Mouse (Mus musculus): ENCODE results near the gene Gdpgp1.
A peak's percentile ranks its signal among the peaks of the same experiment; 100 is the strongest.

Gdpgp1 gene

DNA sequence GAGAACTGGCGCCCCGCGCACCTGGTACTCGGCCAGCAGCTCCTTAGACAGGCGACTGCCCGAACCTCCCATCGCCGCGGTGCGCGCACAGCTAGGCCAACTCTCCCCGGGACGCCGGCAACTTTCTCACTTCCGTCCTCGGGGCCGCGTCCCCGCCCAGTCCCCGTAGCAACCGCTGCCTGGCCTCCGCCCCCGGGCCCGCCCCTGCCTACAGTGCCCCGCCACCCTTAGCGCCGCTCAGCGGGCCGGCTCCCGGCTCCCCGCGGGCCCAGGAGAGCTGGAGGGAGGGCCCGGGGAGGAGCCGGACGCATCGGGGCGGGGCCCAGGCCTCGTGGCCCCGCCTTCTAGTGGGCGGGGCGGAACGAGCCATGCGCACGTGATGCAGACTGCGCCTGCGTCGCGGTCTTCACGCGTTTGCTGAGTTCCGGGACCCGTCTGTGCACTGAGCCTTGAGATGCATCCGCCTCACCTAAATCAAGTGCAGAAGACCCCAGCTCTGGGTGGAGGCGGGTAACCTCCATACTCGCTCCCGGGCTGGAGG, at the start of gene Gdpgp1, which contains the start of gene Cib1:
Gene Gdpgp1, plus strand, starts transcription at position 377 of the 541 bp plus-strand sequence.
Gene Cib1, minus strand, starts transcription at position 325 of the 541 bp plus-strand sequence.
- peak; percentile 88 to 93 for DNase-seq (ENCODE audit: low spot score in 2 of 2)

DNA sequence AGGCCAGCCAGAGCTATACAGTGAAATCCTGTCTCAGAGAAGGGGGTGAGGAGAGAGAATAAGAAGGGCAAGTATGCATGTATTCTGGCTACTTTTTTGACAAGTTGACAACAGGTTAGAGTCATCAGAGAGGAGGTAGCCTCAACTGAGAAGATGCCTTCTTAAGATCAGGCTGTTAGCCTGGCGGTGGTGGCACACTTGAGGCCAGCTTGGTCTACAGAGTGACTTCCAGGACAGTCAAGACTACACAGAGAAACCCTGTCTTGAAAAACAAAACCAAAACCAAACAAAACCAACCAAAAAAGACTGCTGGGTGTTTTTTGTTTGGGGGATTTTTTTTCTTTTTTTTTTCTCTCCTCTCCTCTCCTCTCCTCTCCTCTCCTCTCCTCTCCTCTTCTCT, 49.2 kb upstream of the Gdpgp1 start:
- no peak for DNase-seq (ENCODE audit: low spot score in 2 of 2)

DNA sequence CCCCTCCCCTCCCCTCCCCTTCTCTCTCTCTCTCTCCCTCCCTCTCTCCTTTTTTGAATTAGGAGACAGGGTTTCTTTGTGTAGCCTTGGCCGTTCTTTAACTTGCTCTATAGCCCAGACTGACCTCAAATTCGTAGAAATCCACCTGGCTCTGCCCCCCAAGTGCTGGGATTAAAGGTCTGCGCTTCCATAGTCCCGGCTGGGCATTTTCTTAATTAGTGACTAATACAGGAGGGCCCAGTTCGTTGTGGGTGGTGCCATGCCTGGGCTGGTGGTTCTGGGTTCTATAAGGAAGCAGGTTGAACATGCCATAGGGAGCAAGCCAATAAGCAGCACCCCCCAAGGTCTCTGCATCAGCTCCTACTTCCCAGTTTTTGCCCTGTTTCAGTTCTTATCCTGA, 48.7 kb upstream of the Gdpgp1 start:
- DNase-seq (ENCODE audit: low spot score in 2 of 2) = no peak

DNA sequence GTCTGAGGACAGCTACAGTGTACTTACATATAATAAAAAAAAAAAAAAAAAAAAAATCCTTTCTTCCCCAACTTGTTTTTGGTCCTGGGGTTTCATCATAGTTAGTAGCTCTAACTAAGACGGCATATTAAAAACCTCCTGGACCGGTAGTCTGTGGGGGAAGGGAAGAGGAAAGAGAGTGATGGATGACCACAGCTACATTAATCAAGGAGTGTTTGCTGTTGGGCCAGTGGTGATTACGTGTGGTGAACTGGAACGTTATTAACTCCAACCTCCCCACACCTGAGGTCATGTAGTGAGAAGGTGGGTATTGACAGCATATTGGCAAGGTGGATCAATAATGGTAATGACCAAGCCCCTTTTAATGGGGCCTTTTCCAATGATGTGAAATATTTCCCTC, 48.1 kb upstream of the Gdpgp1 start:
- DNase-seq (ENCODE audit: low spot score in 2 of 2) = no peak

DNA sequence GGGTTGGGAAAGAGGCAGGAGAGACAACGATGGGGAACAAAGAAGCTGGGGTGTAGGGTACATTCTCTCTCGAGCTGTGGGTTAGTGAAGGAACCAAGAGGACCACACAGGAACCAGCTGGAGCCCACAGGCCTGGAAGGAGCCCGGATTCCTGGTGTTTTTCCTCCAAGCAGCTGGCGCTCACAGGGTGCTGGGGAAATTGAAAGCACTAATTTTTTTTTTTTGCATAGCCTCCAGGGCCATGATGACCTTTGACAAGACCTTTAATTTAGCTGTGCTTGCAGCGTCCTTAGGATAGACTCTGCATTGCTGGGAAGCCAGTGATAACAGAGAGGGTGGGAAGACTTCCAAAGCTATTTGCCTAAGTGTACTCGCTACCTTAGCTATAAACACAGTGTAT, 47.7 kb upstream of the Gdpgp1 start:
- no peak for DNase-seq (ENCODE audit: low spot score in 2 of 2)

DNA sequence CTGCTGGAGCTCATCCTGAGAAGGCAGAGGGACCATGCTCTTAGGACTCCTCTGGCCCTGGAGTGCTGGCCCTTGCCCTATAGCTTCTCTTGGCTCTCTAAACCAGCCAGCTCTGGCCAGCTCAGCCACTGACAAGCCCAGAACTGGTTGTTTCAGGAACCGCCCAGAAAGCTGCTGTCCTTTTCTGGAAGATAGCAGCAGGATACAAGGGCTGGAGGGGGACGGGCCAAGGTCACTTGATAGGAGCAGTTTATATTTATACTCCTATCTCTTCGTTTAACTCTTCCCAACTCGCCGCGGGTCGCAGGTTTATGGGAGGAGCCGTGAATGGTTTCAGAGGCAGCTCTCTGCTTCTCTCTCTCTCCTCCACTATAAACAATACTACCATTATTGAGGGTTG, 46.6 kb upstream of the Gdpgp1 start:
- no peak for DNase-seq (ENCODE audit: low spot score in 2 of 2)

DNA sequence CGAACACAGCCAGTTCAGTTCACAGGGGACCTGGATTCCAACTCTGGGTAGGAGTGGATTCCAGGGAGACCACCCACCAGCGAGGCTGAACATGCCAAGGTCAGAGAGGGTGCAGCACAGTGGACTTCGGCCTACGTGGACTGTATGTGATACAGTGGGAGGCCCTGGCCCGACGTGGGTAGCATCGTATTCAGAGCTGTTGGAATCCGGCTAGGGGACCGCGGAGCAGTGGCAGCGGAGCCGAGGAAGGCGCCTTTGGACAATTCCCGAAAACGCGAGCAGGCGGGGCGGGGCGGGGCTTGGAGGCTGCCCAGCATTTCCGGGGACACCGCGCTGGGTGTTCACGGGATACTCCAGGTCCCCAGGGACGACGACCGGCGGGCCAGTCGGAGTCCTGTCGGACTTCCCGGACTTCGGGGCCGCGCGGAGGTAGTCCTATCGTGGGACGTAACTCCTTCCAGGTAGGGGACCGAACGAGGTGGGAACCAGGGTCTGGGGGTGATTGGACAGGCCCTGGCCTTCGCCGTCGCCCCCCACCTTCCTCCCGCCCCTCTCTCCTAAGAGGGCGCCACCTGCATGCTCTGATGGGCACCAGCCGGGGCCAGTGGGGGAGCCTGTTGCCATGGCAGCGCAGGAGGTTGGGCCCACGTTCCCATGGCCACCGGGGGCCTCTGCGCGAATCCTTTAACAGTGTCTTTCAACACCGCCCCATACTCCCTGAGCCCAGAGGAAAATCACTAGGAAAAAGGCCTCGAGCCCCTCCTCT, 46.0 kb upstream of the Gdpgp1 start, which contains the start of gene Sema4b:
Gene Sema4b, plus strand, starts transcription at position 311 of the 766 bp plus-strand sequence.
- peak; percentile 90 to 93 for DNase-seq (ENCODE audit: low spot score in 2 of 2)

DNA sequence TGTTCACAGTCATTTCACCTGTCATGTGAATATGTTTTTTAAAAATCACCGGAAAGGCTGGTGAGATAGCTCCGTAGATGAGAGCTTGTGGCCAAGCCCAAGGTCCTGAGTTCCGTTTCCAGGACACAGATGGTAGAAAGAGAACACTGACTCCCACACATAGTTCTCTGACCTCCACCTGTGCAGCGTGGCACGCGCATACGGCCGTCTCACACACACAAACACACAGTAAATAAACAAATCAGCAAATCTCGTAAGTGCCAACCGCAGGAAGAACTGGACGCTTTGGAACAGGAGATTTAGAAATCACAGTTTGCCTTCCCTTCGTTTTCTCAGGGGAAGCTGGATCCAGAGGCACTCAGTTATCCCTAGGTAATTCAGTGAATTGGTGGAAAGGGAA, 45.2 kb upstream of the Gdpgp1 start:
- DNase-seq (ENCODE audit: low spot score in 2 of 2) = no peak

DNA sequence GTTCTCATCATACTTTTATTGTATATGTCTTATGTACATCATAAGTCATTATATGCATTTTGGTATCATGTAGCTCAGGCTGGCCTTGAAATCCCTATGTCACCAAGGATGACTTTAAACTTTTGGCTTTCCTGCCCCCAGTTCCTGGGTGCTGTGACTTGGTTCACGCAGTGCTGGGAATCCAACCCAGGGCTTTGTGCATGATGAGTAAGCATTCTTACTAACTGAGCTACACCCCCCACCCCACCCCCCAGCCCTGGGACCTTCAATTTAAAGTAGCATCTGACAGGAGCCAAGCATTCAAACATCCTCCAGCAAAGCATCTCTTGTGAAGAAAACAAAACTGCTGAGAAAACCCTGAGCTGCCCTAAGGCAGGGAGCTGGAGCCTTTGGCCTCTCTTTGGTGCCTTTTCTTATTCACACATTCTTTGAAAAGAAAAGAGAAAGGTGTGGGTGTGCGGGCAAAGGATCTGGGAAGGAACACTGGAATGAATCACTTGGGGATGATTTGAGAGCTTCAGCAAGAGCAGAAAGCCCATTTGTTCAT, 44.0 kb upstream of the Gdpgp1 start:
- DNase-seq (ENCODE audit: low spot score in 2 of 2) = no peak

DNA sequence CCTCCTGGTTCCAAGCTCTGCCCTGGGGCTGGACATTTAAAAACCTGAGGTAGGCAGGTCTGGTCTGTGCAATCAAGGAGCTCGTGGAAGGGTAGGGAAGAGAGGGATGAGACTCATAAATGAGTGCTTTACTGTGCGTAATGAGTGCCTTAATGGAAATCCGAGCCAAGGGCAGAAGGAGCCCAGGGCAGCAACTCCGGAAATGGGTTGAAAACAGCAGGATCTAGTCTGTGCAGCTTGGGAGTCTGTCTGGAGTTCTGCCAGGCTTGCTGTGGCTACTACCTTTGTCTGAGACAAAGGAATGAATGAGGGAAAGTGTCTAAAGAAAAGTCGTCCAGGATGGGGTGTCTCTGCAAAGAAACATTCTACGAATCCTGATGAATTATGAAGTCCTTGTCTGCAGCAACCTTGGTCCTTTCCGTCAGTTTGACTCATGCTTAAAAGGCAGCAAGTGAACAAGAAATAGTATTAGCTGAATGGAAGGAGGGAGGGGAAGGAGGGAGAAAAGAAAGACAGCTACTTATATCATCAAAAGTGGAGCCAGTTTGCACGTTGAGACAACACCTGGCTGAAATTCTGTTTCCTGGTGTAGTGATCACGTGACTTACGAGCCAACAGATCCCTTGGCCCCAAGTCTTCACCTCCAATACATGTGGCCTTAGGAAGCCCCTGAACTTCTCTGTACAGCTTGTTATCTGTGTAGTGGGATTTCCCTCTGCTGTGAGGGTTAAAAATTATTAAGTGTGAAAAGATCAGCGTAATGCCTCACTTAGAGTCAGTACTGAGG, 43.3 kb upstream of the Gdpgp1 start:
- DNase-seq (ENCODE audit: low spot score in 2 of 2) = no peak

DNA sequence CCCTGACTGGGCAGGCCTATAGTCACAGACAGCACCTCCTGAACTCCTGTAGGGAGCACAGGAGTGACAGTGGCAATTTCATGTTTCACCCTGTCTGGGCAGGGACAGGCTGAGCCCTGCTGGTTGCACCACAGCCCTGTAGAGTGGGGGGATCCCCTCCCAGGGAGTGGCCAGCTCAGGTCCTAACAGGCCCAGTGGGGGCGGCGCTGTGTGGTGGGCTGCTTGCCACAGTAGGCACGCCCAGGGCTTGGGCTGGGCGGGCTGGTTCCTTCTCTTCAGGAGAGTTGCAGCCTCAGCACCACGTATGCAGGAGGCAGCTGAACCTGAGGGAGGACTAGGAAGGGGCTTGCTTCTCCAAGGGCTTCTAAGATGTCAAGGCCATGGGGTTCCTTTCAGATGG, 41.2 kb upstream of the Gdpgp1 start:
- DNase-seq (ENCODE audit: low spot score in 2 of 2) = no peak

DNA sequence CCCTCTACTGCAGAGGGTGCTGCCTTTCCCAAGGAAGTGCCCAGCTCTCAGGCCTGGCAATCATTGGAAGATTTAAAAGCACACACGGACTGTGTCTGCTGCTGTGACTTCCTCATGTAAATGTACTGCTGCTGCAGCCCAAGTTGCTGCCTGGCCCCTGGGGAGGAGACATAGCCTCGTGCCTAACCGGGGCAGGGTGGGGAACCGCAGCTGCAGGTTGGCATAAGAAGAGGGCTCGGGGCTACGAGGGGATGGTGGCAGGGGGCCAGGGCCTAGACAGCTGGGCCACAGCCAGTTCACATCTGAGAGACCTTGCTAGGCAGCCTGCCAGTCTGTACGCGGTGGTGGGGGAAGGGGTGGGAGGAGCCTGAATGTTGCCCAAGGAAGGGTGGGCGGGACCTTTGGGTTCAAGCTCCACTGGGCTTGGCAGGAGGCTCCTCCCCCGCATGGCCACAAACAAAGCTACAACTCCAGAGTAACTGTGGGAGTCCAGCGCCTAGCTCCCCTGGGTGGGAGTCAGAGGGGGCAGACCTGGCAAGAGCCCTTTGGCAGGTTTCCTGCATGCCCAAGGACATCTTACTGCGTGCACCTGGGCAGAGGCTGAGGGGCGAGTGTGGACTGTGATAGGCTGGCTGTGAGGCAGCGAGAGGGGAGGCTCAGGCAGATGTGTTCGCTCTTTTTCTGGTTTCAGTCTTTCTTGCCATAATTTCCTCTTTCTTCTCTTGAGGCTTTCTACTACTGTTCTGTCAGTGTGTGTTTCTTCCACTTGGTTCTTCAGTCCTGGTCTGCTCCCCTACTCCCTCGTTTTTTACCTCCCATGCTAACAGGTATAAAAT, 40.2 kb upstream of the Gdpgp1 start:
- peak; percentile 61 to 62 for DNase-seq (ENCODE audit: low spot score in 2 of 2)

DNA sequence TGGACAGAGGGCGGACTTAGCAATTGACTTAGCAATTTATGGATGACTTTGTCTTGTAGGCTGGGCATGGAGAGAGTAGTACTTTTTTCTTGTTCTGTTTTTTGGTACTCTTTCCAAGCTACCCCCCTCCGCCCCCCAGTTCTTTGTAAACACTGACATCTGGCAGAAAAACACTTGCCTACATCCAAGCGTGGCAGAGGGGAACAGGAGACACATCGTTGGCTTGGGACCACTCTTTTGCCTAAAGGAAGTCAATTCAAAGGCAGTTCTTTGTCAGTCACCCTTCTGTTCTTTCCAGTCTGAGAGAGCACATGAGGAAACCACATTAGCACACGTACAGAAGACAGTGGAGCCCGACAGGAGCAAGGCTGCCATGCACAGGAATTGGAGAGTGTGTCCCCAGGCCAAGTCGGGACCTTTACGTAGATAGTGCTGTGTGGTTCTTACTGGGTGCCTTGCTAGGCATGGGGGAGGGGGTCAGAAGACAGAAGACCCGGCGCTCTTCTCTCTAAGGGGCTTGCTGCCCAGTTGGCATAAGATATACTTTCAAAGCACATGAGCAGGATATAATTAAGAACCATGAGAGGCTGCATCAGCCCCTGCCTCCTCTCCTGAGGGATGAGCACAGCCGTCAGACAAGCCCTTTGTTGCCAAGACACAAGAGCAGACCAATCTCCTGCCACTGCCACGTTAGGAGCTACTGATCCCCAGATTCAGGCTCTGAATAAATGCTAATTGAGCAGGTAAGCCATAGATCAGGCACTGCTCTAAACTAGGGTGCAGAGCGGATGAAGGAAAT, 38.5 kb upstream of the Gdpgp1 start:
- DNase-seq (ENCODE audit: low spot score in 2 of 2) = no peak

DNA sequence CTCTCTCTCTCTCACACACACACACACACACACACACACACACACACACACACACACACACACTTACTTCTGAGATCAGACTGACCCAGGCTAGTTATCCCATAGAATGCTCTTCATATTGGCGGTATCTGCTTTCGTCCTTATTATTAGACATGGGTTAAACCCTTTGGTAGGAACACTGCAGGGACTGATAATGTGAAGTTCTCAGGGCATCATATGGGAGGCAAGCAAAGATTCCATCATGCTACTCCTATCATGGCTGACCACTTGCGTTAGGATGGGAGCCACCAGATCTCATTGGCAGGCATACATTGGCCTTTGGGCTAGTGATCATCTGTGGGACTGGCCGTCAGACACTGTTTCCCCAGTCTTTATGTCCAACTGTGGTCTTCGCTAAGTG, 37.5 kb upstream of the Gdpgp1 start:
- DNase-seq (ENCODE audit: low spot score in 2 of 2) = no peak

DNA sequence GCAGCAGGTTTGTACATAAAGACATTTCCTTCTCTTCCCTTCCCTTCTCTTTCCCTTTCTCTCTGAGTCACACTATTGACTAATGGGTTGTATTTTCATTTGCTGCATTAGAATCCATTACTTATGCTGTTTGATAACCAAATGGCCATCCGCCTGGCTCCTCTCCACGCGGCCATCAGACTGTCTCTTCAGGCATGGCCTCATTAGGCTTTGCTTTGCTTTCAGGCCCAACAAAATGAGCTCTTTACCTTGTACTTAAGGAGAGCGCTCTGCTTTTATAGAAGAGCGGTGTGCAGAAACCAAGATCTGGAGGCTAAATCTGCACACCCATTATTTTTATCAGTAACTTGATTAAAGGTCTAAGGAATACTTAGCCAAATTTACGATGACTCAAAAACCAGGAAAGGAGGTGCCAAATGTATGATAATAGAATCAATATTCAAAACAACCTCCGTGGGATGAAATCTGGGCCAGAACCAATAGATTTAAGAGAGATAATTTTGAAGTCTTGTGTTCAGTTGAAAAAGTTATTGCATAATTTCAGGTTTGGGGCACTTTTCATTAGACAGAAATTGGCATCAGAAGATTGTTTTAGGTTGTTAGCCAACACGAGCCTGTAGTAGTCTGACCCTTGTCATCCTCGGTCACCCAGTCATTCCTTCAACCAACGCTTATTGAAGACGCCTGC, 36.9 kb upstream of the Gdpgp1 start:
- no peak for DNase-seq (ENCODE audit: low spot score in 2 of 2)

DNA sequence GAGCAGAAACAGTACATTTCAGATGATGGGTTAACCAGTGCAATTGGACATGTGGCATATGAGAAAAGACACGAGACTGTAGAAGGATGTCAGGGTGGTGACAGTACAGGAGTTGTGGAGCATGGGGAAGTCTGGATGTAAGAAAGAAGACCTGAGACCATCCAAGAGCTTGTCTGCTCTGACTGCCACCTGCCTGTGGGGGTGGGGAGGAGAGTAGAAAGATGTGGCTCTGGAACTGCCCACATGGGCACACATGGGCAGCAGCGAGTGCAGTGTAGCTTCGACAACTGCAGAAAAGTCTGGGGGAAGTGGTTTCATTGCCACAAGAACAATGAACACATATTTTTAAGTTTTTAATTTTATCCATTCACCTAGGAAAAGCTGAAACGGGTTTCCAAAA, 35.3 kb upstream of the Gdpgp1 start:
- no peak for DNase-seq (ENCODE audit: low spot score in 2 of 2)

DNA sequence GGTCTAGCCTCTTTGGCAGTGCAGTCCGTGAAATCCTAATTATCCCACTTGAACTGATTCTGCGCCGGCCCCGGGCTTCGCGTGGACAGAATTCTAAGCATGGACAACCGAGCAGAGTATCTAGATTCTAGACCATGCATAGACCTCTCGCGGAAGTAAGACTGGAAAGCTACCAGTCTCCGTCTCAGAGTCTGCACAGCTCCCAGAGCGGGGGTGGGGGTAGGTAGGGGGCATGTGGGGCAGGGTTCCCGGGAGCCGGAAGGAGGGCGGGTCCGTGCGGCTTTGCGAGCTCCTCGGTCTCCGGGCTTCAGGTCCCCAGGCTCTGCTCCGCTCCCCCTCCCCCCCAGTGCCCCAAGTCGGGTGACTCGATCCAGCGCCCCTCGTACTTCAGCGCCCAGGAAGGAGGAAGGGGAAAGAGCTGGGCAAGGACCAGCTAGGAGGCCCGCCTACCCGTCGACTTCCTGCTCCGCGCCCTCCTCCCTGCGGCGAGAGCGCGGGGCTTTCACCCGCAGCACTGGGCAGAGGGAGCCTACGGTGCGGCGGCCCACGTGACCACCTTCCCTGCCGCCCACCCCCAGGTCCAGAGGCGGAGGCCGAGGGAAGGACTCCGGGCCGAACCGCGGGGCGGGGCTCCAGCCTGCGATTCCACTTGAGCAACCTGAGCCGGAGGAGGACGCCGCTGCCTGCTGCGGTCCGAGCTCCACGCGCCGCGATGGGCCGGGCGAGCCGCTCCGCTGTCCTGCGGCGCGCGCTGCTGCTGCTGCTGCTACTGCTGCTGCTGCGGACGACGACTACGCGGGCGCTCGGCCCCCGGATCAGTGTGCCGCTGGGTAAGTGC, 34.5 kb upstream of the Gdpgp1 start:
- DNase-seq (ENCODE audit: low spot score in 2 of 2) = peak; percentile 66 to 70

DNA sequence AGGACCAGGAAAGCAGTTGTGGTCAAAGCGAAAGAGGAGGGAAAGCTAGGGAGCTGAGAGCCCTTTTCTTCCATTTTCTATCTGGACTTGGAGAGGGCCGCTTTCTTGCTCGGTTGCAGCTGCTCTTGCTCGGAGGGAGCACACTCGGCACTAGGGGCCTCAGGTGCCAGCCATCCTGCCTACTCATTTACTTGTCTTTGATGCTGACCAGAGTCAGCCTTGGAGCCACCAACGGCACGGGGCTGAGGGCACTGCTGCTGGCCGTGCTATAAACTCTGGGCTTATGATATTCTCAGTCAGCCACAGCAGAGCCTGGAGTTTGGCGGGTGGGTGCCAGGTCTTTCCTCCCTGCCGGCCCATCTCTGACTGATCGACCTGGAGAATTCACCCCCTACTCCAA, 33.8 kb upstream of the Gdpgp1 start:
- no peak for DNase-seq (ENCODE audit: low spot score in 2 of 2)

DNA sequence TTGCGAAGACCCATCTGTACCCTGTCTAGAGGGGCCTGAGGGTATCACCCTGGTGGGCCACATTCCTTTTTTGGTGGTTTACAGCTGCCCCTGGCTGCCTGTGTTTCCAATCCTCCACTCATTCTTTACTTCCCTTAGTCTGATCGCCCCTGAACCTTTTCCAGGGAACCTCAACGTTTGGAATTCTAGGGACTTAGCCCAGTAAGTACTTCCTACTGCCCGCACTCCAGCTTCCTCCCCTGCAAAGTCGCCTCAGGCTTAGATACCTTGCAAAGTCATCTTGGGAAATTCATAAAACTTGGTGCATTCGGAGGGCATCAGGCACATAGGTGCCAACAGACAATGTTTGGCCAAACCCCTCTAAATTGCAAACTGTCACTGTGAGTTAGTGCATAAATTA, 33.4 kb upstream of the Gdpgp1 start:
- no peak for DNase-seq (ENCODE audit: low spot score in 2 of 2)

Measured in frontal cortex, postnatal 14 days (tissue).